Mouse (Mus musculus): ENCODE measurements at regions not wholly inside any gene's neighbourhood (a gene's known extent, or its start where the extent isn't known, plus 50 kb on each side); places are given as distances from the start of the nearest gene placed in this dataset.
"Not testable (repeated sequence)": the region's sequence is repeated elsewhere in the genome, so short reads cannot be mapped to it uniquely, and the experiment has no call there.

DNA sequence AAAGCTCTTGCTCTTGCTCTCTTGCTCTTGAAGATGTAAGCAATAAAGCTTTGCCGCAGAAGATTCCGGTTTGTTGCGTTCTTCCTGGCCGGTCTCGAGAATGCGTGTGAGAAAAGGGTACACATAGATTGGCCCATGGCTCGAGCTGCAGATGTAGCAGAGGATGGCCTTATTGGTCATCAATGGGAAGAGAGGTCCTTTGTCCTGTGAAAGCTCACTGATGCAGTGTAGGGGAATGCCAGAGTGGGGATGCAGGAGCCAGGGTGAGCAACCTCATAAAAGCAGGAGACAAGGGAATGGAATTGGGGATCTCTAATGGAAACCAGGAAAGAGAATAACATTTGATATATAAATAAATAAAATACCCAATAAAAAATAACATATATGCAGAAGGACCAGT is 63.7 kb upstream of the Prl2c3 start:
- TF ChIP-seq EP300, POLR2A (IDR thresholded peaks at IDR 0.05; ENCODE audit: insufficient read depth, low read depth, low read length): not testable (repeated sequence)
